In genomic region chr5:52977826-52978687, GRCm38 (mm10) we compare ENCODE assay signal across 11 mouse cellular contexts. TPM values are rescaled to one million over a fixed set of nuclear protein-coding genes. Genes with fewer than 3 reads are reported as not detected.
DNase-seq lines count a peak whose midpoint lies in the region; TF ChIP-seq lines count a peak whose summit lies in the region.
"Had no signal": no experiment of that assay in that cellular context is flagged by ENCODE, and none has a peak within 500 bp of the region (broad histone marks: within the 10 kb centered on the region; RNA-seq: fewer than 3 reads in every experiment).

No protein-coding gene starts in this region.

- intact Hi-C loops in heart, postnatal 25 days (cut with DNase I) = no loop called here
- intact Hi-C loops in left cerebral cortex, adult 2 months (cut with DNase I) = no loop called here
- intact Hi-C loops in left cerebral cortex, postnatal 4 days (cut with DNase I) = no loop called here

- no peak overlapping the region for H3K4me3 ChIP-seq in left cerebral cortex, adult 2 months
- H3K4me3 ChIP-seq: forebrain, embryonic 12.5 days; hindbrain, embryonic 12.5 days had no signal

- peak; percentile 12; the same call in 1 of the 2 replicates for TF ChIP-seq CTCF in left cerebral cortex, adult 2 months (IDR thresholded peaks at IDR 0.05)

- H3K27ac ChIP-seq in left cerebral cortex, adult 2 months = no peak overlapping the region
- H3K27ac ChIP-seq: forebrain, embryonic 12.5 days; hindbrain, embryonic 12.5 days had no signal

- DNase-seq in heart, adult 18-20 months = peak; percentile 12
- DNase-seq in heart, postnatal 25 days (ENCODE audit: low spot score) = no peak
- DNase-seq in left cerebral cortex, adult 2 months (ENCODE audit: extremely low spot score in 1 of 2, low spot score in 2 of 2) = no peak
- no peak for DNase-seq in left cerebral cortex, postnatal 4 days
- DNase-seq in R1 (ENCODE audit: low read depth, low spot score) = peak; percentile 75
- peak; percentile 68 for DNase-seq in lung, postnatal 25 days (ENCODE audit: low spot score)
- DNase-seq in adrenal gland, adult (ENCODE audit: inconsistent age in 2 of 2, low spot score in 1 of 2) = no peak
- no peak for DNase-seq in adrenal gland, adult 18-20 months (ENCODE audit: low spot score in 2 of 2)
- DNase-seq: B cell, adult 2 months had no signal

RNA-seq across cellular contexts. Expression of gene Slc34a2, which starts 59.8 kb away (rescaled TPM):
- under 1 TPM in 1 of 2 experiments, not detected in 1; 0.10 TPM for total RNA-seq in heart, adult 18-20 months (2021)
- total RNA-seq in heart, postnatal 25 days (2021) = under 1 TPM; 0.05 to 0.36 TPM
- not detected for total RNA-seq in left cerebral cortex, adult 2 months (2021)
- under 1 TPM in 1 of 2 experiments, not detected in 1; 0.14 TPM for total RNA-seq in left cerebral cortex, postnatal 4 days (2021)
- total RNA-seq in adrenal gland, adult 18-20 months (2021) = not detected

Comparison
In these comparisons a context has a peak if more than half of its experiments do, and no peak if none do; other contexts are left out.
1. DNase-seq: peak in heart, adult 18-20 months (2 of 2), R1 (single experiment) and lung, postnatal 25 days (single experiment); none in heart, postnatal 25 days (single experiment), left cerebral cortex, adult 2 months (0 of 2), left cerebral cortex, postnatal 4 days (single experiment), adrenal gland, adult (0 of 2) and adrenal gland, adult 18-20 months (0 of 2).